Mouse (Mus musculus) myocyte (in vitro differentiated cells): ENCODE data around the gene Fam187a. TPM values are rescaled to one million over a fixed set of nuclear protein-coding genes. Genes with fewer than 3 reads are reported as not detected.

Source experiments
- H3K27me3 ChIP-seq: one replicate; pipeline ENCODE4 v1.6.1; 2011; ENCODE audit not compliant: control insufficient read depth, insufficient read depth, insufficient read length
- H3K36me3 ChIP-seq: one replicate; pipeline ENCODE4 v1.6.1; 2011; ENCODE audit not compliant: control insufficient read depth, insufficient read depth
- H3K4me2 ChIP-seq: one replicate; pipeline ENCODE4 v1.6.1; 2011; ENCODE audit warnings: low read depth, control low read depth
- H3K4me3 ChIP-seq: one replicate; pipeline ENCODE4 v1.5.1; 2011; ENCODE audit warnings: mild to moderate bottlenecking, control low read depth, moderate library complexity
- H3K79me2 ChIP-seq: one replicate; pipeline ENCODE4 v1.6.1; 2011; ENCODE audit not compliant: control insufficient read depth, insufficient read depth
- H3ac ChIP-seq: one replicate; pipeline ENCODE4 v1.6.1; 2011; ENCODE audit not compliant: control insufficient read depth, insufficient read length
- CEBPB ChIP-seq: IDR thresholded peaks from 2 replicates; pipeline ENCODE4 v1.6.1; 2011; ENCODE audit warnings: mild to moderate bottlenecking, moderate library complexity; ENCODE audit not compliant: poor library complexity, insufficient read depth, severe bottlenecking
- E2F4 ChIP-seq: IDR thresholded peaks from one replicate; pipeline ENCODE4 v1.6.1; 2011; ENCODE audit warnings: mild to moderate bottlenecking, control low read depth, moderate library complexity; ENCODE audit not compliant: insufficient read depth
- MAX ChIP-seq: IDR thresholded peaks from one replicate; pipeline ENCODE4 v1.6.1; 2011; ENCODE audit warnings: low read depth, mild to moderate bottlenecking, control low read depth
- MYOD1 ChIP-seq, 3 experiments: IDR thresholded peaks; one replicate each; pipeline ENCODE4 v1.6.1; 2011; ENCODE audit warnings: control low read depth in 2 of 3, low read depth in 2 of 3, mild to moderate bottlenecking in 2 of 3, moderate library complexity in 1 of 3; ENCODE audit not compliant: insufficient read length in 2 of 3, control insufficient read depth in 1 of 3
- MYOG ChIP-seq, 3 experiments: IDR thresholded peaks; one replicate each; pipeline ENCODE4 v1.6.1; 2011; ENCODE audit warnings: control low read depth in 2 of 3, low read depth in 2 of 3, mild to moderate bottlenecking in 2 of 3; ENCODE audit not compliant: insufficient read length in 2 of 3, control insufficient read depth in 1 of 3, insufficient read depth in 1 of 3
- POLR2A ChIP-seq: IDR thresholded peaks from one replicate; pipeline ENCODE4 v1.6.1; 2011; ENCODE audit warnings: low read depth, mild to moderate bottlenecking, control low read depth, moderate library complexity; ENCODE audit not compliant: insufficient read length
- POLR2AphosphoS2 ChIP-seq: IDR thresholded peaks from one replicate; pipeline ENCODE4 v1.6.1; 2011; ENCODE audit warnings: low read depth, control low read depth; ENCODE audit not compliant: insufficient read length
- REST ChIP-seq: IDR thresholded peaks from one replicate; pipeline ENCODE4 v1.6.1; 2011; ENCODE audit warnings: mild to moderate bottlenecking, control low read depth, moderate library complexity; ENCODE audit not compliant: insufficient read depth, insufficient read length
- SRF ChIP-seq: IDR thresholded peaks from one replicate; pipeline ENCODE4 v1.6.1; 2011; ENCODE audit warnings: low read depth; ENCODE audit not compliant: control insufficient read depth, insufficient read length
- TCF12 ChIP-seq: IDR thresholded peaks from one replicate; pipeline ENCODE4 v1.6.1; 2011; ENCODE audit warnings: mild to moderate bottlenecking, control low read depth; ENCODE audit not compliant: poor library complexity, insufficient read depth, severe bottlenecking
- TCF3 ChIP-seq: IDR thresholded peaks from one replicate; pipeline ENCODE4 v1.6.1; 2011; ENCODE audit warnings: low read depth, control low read depth; ENCODE audit not compliant: insufficient read length
- USF1 ChIP-seq: IDR thresholded peaks from one replicate; pipeline ENCODE4 v1.6.1; 2011; ENCODE audit warnings: low read depth, mild to moderate bottlenecking, control low read depth, moderate library complexity
- polyA plus RNA-seq: library from polyadenylated mRNA; unstranded; fragments of >200 nt; fragmentation: generic; extraction: Trizol; gene quantifications from one replicate; pipeline ENCODE4 v1.2.1, GENCODE M21; 2012; ENCODE audit warnings: missing spikeins

The Fam187a gene
- polyA plus RNA-seq, 1 experiment: not detected

DNA sequence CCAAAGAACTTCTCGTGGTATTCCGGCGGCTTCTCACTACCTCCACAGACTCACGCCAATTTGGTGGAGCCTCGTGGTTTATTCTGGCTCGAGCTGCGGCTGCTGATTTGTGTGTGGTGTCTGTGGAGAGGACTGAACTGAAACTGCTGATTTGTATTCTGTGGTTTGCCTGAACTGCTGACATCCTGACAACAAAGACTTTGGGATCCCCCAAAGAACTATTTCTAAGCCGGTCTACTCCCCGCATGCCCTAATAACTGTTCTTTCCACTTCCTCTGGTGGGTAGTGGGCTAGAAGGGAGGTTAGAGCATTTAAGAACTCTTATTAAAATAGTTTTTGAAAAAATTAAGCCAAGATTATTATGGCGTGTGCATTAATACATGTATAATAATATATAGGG is 45.7 kb downstream of the Fam187a start:
- Histone ChIP-seq H3K27me3 (peaks cover 7% of the 10 kb centered on the region), H3K4me3 (no peak overlapping the region), H3K36me3 (no peaks in the 10 kb centered on the region), H3ac (no peak overlapping the region), H3K79me2 (no peaks in the 10 kb centered on the region), H3K4me2 (no peak overlapping the region)
- no peak for TF ChIP-seq CEBPB
- no peak for TF ChIP-seq SRF
- TF ChIP-seq MYOD1 (IDR thresholded peaks at IDR 0.05; ENCODE audit: control insufficient read depth in 1 of 3, insufficient read length in 2 of 3, low read depth in 2 of 3): no peak
- no peak for TF ChIP-seq TCF12
- no peak for TF ChIP-seq POLR2A
- no peak for TF ChIP-seq USF1
- TF ChIP-seq MYOG (IDR thresholded peaks at IDR 0.05; ENCODE audit: control insufficient read depth in 1 of 3, insufficient read depth in 1 of 3, insufficient read length in 2 of 3, low read depth in 2 of 3): no peak
- TF ChIP-seq POLR2AphosphoS2: no peak
- no peak for TF ChIP-seq MAX
- TF ChIP-seq REST: no peak
- no peak for TF ChIP-seq TCF3
- no peak for TF ChIP-seq E2F4

DNA sequence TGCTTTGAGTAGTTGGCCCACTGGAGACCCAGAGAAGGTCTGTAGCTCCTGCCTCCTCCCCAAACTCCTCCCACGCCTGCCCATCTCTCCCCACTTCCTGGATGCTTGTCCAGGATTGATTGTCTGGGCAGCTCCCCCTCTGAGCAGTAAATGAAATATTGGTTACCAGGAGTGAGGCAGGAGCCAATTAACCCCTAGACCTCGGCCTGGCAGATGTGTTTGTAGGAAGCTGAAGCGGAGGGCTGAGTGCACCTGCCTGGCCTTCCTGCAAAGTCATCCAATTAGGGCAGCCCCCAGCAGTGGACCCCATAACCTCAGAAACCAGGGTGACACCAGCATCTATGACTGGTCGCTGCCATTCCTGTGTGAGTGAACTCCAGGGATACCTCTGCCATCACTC is 51.3 kb downstream of the Fam187a start:
- Histone ChIP-seq H3K4me3 (no peak overlapping the region), H3K79me2 (no peaks in the 10 kb centered on the region), H3ac (no peak overlapping the region), H3K27me3 (peaks cover 7% of the 10 kb centered on the region), H3K36me3 (no peaks in the 10 kb centered on the region), H3K4me2 (no peak overlapping the region)
- no peak for TF ChIP-seq MYOD1 (IDR thresholded peaks at IDR 0.05; ENCODE audit: control insufficient read depth in 1 of 3, insufficient read length in 2 of 3, low read depth in 2 of 3)
- no peak for TF ChIP-seq SRF
- no peak for TF ChIP-seq POLR2A
- no peak for TF ChIP-seq TCF12
- no peak for TF ChIP-seq MAX
- TF ChIP-seq CEBPB: no peak
- no peak for TF ChIP-seq POLR2AphosphoS2
- TF ChIP-seq E2F4: no peak
- no peak for TF ChIP-seq USF1

Other genes with a start within 250 kb of the Fam187a start
- 0.01 TPM for gene Meioc, start 221.5 kb upstream of the Fam187a start, polyA plus RNA-seq
- gene Ccdc43, start 187.4 kb upstream of the Fam187a start, polyA plus RNA-seq: 26.8 TPM
- 0.19 TPM for gene Adam11, start 123.7 kb upstream of the Fam187a start, polyA plus RNA-seq
- 10.3 TPM for gene Gjc1, start 65.5 kb upstream of the Fam187a start, polyA plus RNA-seq
- gene Higd1b, start 49.3 kb upstream of the Fam187a start, polyA plus RNA-seq: not detected
- gene Eftud2, start 4.2 kb upstream of the Fam187a start, polyA plus RNA-seq: 104 TPM
- 1.4 TPM for gene Ccdc103, start 4.0 kb upstream of the Fam187a start, polyA plus RNA-seq
- gene Gfap, start 15.7 kb downstream of the Fam187a start, polyA plus RNA-seq: 0.16 TPM
- 18.4 TPM for gene Kif18b, start 40.0 kb downstream of the Fam187a start, polyA plus RNA-seq
- 0.74 TPM for gene C1ql1, start 61.5 kb downstream of the Fam187a start, polyA plus RNA-seq
- 77.1 TPM for gene Nmt1, start 143.0 kb downstream of the Fam187a start, polyA plus RNA-seq
- 199 TPM for gene Dcakd, start 143.2 kb downstream of the Fam187a start, polyA plus RNA-seq
- 20.6 TPM for gene Plcd3, start 216.5 kb downstream of the Fam187a start, polyA plus RNA-seq
- 55.2 TPM for gene Acbd4, start 216.5 kb downstream of the Fam187a start, polyA plus RNA-seq
- 18.7 TPM for gene Hexim1, start 231.1 kb downstream of the Fam187a start, polyA plus RNA-seq
- 8.8 TPM for gene Hexim2, start 247.3 kb downstream of the Fam187a start, polyA plus RNA-seq